Mouse (Mus musculus): ENCODE measurements around the gene Olfr824.

- TF ChIP-seq CTCF (IDR thresholded peaks at IDR 0.05; ENCODE audit: low read depth, low read length) (no peak), GATA1 (IDR thresholded peaks at IDR 0.05; ENCODE audit: borderline replicate concordance, low read length) (no peak), GATA2 (IDR thresholded peaks at IDR 0.05; ENCODE audit: borderline replicate concordance, low read depth, low read length) (no peak), TAL1 (conservative IDR thresholded peaks at IDR 0.05; ENCODE audit: low read depth, low read length) (no peak), POLR2AphosphoS5 (IDR thresholded peaks at IDR 0.05; ENCODE audit: insufficient replicate concordance, low read depth, low read length) (no peak)
Observed at GRCm38 (mm10) chr10:130144121-130144520, 14.3 kb upstream of the Olfr824 start.

All from G1E (cell line).